Mouse (Mus musculus) neutrophil, adult 5-6 weeks (primary cell): Measurements from ENCODE around the gene Dynll2. TPM values are rescaled to one million over a fixed set of nuclear protein-coding genes. Genes with fewer than 3 reads are reported as not detected.

Experiments
- ATAC-seq: fragments of 151-379, 151-347 bp; 2 replicates; pipeline ENCODE4 v1.8.0; 2017; ENCODE audit warnings: mild to moderate bottlenecking, moderate TSS enrichment; ENCODE audit not compliant: insufficient number of reproducible peaks, poor library complexity, low FRiP score, severe bottlenecking; ENCODE audit errors: extremely low read depth
- total RNA-seq: library from RNA; stranded (forward); fragments of 200-1000 nt; gene quantifications from 2 replicates; pipeline ENCODE4 v1.2.3, GENCODE M21; 2017

The Dynll2 gene
- total RNA-seq: 5.7 and 6.1 TPM in 2 replicates

- ATAC-seq: peak; percentile 51
Measured at GRCm38 (mm10) chr11:87986831-87987793, at the start of gene Dynll2. Gene Dynll2 (minus strand): TSS chr11:87987533.

- no peak for ATAC-seq
Measured at GRCm38 (mm10) chr11:88036761-88037251, 49.5 kb upstream of the Dynll2 start.

GRCm38 (mm10) chr11:88035970-88036369 is 48.6 kb upstream of the Dynll2 start:
- no peak for ATAC-seq

- ATAC-seq: no peak
Measured at GRCm38 (mm10) chr11:88031753-88032152, 44.4 kb upstream of the Dynll2 start.

- ATAC-seq: no peak
Measured at GRCm38 (mm10) chr11:88030836-88031235, 43.5 kb upstream of the Dynll2 start.

- no peak for ATAC-seq
Measured at GRCm38 (mm10) chr11:88030219-88030618, 42.9 kb upstream of the Dynll2 start.

- ATAC-seq: no peak
Measured at GRCm38 (mm10) chr11:88028193-88028684, 40.9 kb upstream of the Dynll2 start.

GRCm38 (mm10) chr11:88027391-88028035 is 40.2 kb upstream of the Dynll2 start:
- no peak for ATAC-seq

- ATAC-seq: no peak
Measured at GRCm38 (mm10) chr11:88023933-88024332, 36.6 kb upstream of the Dynll2 start.

- ATAC-seq: no peak
Measured at GRCm38 (mm10) chr11:88015795-88016194, 28.5 kb upstream of the Dynll2 start.

GRCm38 (mm10) chr11:88015161-88015560 is 27.8 kb upstream of the Dynll2 start:
- no peak for ATAC-seq

- no peak for ATAC-seq
Measured at GRCm38 (mm10) chr11:88013632-88014031, 26.3 kb upstream of the Dynll2 start.

GRCm38 (mm10) chr11:88012621-88013244 is 25.4 kb upstream of the Dynll2 start:
- ATAC-seq: 0 out of 2 replicates have a peak, but pooled peaks have one; percentile 41

- ATAC-seq: no peak
Measured at GRCm38 (mm10) chr11:88011914-88012419, 24.6 kb upstream of the Dynll2 start.

- no peak for ATAC-seq
Measured at GRCm38 (mm10) chr11:88011208-88011913, 24.0 kb upstream of the Dynll2 start.

- no peak for ATAC-seq
Measured at GRCm38 (mm10) chr11:88009542-88010190, 22.3 kb upstream of the Dynll2 start.

- no peak for ATAC-seq
Measured at GRCm38 (mm10) chr11:88008641-88009040, 21.3 kb upstream of the Dynll2 start.

- no peak for ATAC-seq
Measured at GRCm38 (mm10) chr11:88004123-88004522, 16.8 kb upstream of the Dynll2 start.
